Mouse (Mus musculus) cerebellum, adult 11 months (tissue): Measurements from ENCODE around the gene Btrc.
A peak's percentile ranks its signal among the peaks of the same experiment; 100 is the strongest.
"Not testable (repeated sequence)": the region's sequence is repeated elsewhere in the genome, so short reads cannot be mapped to it uniquely, and the experiment has no call there.

ENCODE experiments used
- DNase-seq: peaks from one replicate; pipeline ENCODE4 v3.0.0; 2022

Btrc gene

GRCm38 (mm10) chr19:45363384-45363926 is at the start of gene Btrc:
TSS of gene Btrc (plus strand) at chr19:45363734.
- peak; percentile 100 for DNase-seq

- no peak for DNase-seq
These were observed 46.1 kb upstream of the Btrc start for GRCm38 (mm10) chr19:45317473-45317882.

- no peak for DNase-seq
These were observed 42.5 kb upstream of the Btrc start for GRCm38 (mm10) chr19:45321062-45321461.

GRCm38 (mm10) chr19:45329039-45329438 is 34.5 kb upstream of the Btrc start:
- DNase-seq = no peak

GRCm38 (mm10) chr19:45329748-45330298 is 33.7 kb upstream of the Btrc start:
- DNase-seq = no peak

- DNase-seq = no peak
These were observed 26.8 kb upstream of the Btrc start for GRCm38 (mm10) chr19:45336718-45337117.

- no peak for DNase-seq
These were observed 25.4 kb upstream of the Btrc start for GRCm38 (mm10) chr19:45338182-45338581.

GRCm38 (mm10) chr19:45343941-45344340 is 19.6 kb upstream of the Btrc start:
- no peak for DNase-seq

GRCm38 (mm10) chr19:45348188-45348587 is 15.3 kb upstream of the Btrc start:
- no peak for DNase-seq

GRCm38 (mm10) chr19:45350456-45350855 is 13.1 kb upstream of the Btrc start:
- DNase-seq = no peak

GRCm38 (mm10) chr19:45352706-45353105 is 10.8 kb upstream of the Btrc start:
- not testable (repeated sequence) for DNase-seq

- DNase-seq = no peak
These were observed 7.9 kb upstream of the Btrc start for GRCm38 (mm10) chr19:45355678-45356077.

- DNase-seq = not testable (repeated sequence)
These were observed 6.7 kb upstream of the Btrc start for GRCm38 (mm10) chr19:45356868-45357267.

GRCm38 (mm10) chr19:45360486-45360885 is 3.0 kb upstream of the Btrc start:
- no peak for DNase-seq

- no peak for DNase-seq
These were observed 428 bp downstream of the Btrc start for GRCm38 (mm10) chr19:45363933-45364391.

- no peak for DNase-seq
These were observed 3.1 kb downstream of the Btrc start for GRCm38 (mm10) chr19:45366651-45367050.

- DNase-seq = not testable (repeated sequence)
These were observed 21.3 kb downstream of the Btrc start for GRCm38 (mm10) chr19:45384815-45385214.

- DNase-seq = no peak
These were observed 25.0 kb downstream of the Btrc start for GRCm38 (mm10) chr19:45388551-45388950.

- no peak for DNase-seq
These were observed 30.5 kb downstream of the Btrc start for GRCm38 (mm10) chr19:45394078-45394477.

GRCm38 (mm10) chr19:45411000-45411399 is 47.5 kb downstream of the Btrc start:
- no peak for DNase-seq

- DNase-seq = no peak
These were observed 49.2 kb downstream of the Btrc start for GRCm38 (mm10) chr19:45412694-45413093.

- DNase-seq = no peak
These were observed 50.4 kb downstream of the Btrc start for GRCm38 (mm10) chr19:45413966-45414365.

- no peak for DNase-seq
These were observed 54.1 kb downstream of the Btrc start for GRCm38 (mm10) chr19:45417601-45418000.

- DNase-seq = no peak
These were observed 58.7 kb downstream of the Btrc start for GRCm38 (mm10) chr19:45422276-45422675.

- DNase-seq = no peak
These were observed 64.6 kb downstream of the Btrc start for GRCm38 (mm10) chr19:45428146-45428545.
